Comparison of ENCODE assay signal across 10 mouse cellular contexts in the genomic region with DNA sequence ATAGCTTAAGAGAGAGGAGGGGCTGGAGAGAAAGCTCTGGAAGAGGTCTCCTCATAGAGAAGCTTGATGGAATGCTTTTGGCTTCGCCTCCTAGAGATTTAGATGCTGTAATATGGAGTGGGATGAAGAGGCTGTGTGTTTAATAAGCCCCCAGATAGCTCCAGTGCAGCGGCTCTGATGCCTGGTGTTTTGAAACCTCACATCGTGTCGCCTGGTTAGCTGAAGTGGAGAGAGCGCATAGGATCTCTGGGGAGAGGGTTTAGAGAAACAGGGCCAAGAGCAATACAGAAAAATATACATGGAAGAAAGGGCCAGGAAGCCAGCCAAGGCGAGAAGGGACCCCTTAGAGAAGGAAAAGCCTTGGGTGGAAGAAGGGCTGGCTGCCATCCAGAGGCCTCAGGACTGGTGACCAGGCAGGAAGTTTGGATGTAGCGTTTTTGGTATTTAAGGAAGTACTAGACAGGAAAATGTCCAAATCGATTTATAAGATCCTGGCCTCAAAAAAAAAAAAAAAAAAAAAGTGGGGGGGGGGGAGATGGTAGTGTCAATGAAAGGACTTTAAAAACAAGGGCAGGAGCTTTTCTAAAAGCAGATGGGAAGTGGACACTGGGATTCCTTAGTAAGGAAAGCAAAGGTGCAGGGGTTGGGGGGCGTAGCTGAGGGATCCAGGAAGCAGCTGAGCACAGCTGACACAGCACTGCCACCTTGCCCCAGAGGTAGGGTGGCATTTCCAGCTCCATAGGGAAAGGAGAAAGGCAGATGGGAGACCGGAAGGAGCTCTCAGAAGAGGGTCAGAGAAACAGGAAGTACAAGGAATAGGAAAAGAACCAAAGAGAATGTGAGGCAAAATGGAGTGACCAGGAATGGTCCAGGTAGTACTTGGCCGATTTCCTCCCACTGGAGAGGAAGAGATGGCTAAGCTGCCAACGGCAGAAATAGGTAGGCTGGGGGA. TPM values are rescaled to one million over a fixed set of nuclear protein-coding genes. Genes with fewer than 3 reads are reported as not detected.
DNase-seq lines count a peak whose midpoint lies in the region; ATAC-seq and TF ChIP-seq lines count a peak whose summit lies in the region.
"Had no signal": no experiment of that assay in that cellular context is flagged by ENCODE, and none has a peak within 500 bp of the region (broad histone marks: within the 10 kb centered on the region; RNA-seq: fewer than 3 reads in every experiment).

No protein-coding gene starts in this region.

- TF ChIP-seq EP300 in heart, postnatal 0 days (IDR thresholded peaks at IDR 0.05; ENCODE audit: low read depth), result no peak

- peak; percentile 47 for DNase-seq in kidney, adult 11 months
- DNase-seq in kidney, adult 18-20 months, result no peak
- DNase-seq in heart, postnatal 0 days (ENCODE audit: low spot score), result no peak
- DNase-seq in kidney, postnatal 4 days, result peak; percentile 82 to 87
- DNase-seq in forebrain, embryonic 11.5 days (ENCODE audit: low spot score), result no peak
- no peak for DNase-seq in urinary bladder, postnatal 25 days (ENCODE audit: low spot score)

- no peak overlapping the region for H3K4me3 ChIP-seq in heart, postnatal 0 days (ENCODE audit: low read depth, low read length)
- no peak overlapping the region for H3K4me3 ChIP-seq in liver, embryonic 12.5 days
- no peak overlapping the region for H3K4me3 ChIP-seq in forebrain, embryonic 11.5 days (ENCODE audit: low read depth, low read length)
- H3K4me3 ChIP-seq: embryonic facial prominence, embryonic 13.5 days; megakaryocyte, embryonic 14.5 days had no signal

- 55% methylated on average over 12 of the region's 12 CpGs for WGBS in heart, postnatal 0 days
- 54% methylated on average over 12 of the region's 12 CpGs for WGBS in liver, embryonic 12.5 days (ENCODE audit: insufficient replicate concordance)
- WGBS in forebrain, embryonic 11.5 days, result 85% methylated on average over 12 of the region's 12 CpGs

- ATAC-seq in granulocyte monocyte progenitor cell, adult 5-6 weeks (replicated peaks; ENCODE audit: poor library complexity, severe bottlenecking), result peak; percentile 44; the same call in 1 of the 2 replicates
- ATAC-seq in heart, postnatal 0 days (ENCODE audit: insufficient read depth, low read depth), result no peak
- no peak for ATAC-seq in liver, embryonic 12.5 days
- no peak for ATAC-seq in forebrain, embryonic 11.5 days (replicated peaks; ENCODE audit: low FRiP score)

- no peak overlapping the region for H3K4me2 ChIP-seq in heart, postnatal 0 days (ENCODE audit: low read depth, low read length)
- no peak overlapping the region for H3K4me2 ChIP-seq in liver, embryonic 12.5 days
- H3K4me2 ChIP-seq in forebrain, embryonic 11.5 days (ENCODE audit: low read depth, low read length, severe bottlenecking), result no peak overlapping the region
- H3K4me2 ChIP-seq: embryonic facial prominence, embryonic 13.5 days had no signal

- 0 out of 2 replicates have a peak, but pooled peaks cover 3% of the 10 kb centered on the region for H3K4me1 ChIP-seq in heart, postnatal 0 days (ENCODE audit: control insufficient read depth, insufficient read depth)
- H3K4me1 ChIP-seq in liver, embryonic 12.5 days, result no peaks in the 10 kb centered on the region
- no peaks in the 10 kb centered on the region for H3K4me1 ChIP-seq in forebrain, embryonic 11.5 days (replicated peaks; ENCODE audit: control insufficient read depth, insufficient read depth, low read length)

- H3K9ac ChIP-seq in heart, postnatal 0 days (replicated peaks; ENCODE audit: low read depth, low read length), result no peak overlapping the region
- H3K9ac ChIP-seq in liver, embryonic 12.5 days, result no peak overlapping the region
- no peak overlapping the region for H3K9ac ChIP-seq in forebrain, embryonic 11.5 days (ENCODE audit: low read length)
- H3K9ac ChIP-seq: embryonic facial prominence, embryonic 13.5 days had no signal

- H3K36me3 ChIP-seq in heart, postnatal 0 days (replicated peaks; ENCODE audit: control insufficient read depth, insufficient read depth, low read length), result no peaks in the 10 kb centered on the region
- no peaks in the 10 kb centered on the region for H3K36me3 ChIP-seq in liver, embryonic 12.5 days
- H3K36me3 ChIP-seq in forebrain, embryonic 11.5 days (ENCODE audit: control insufficient read depth, insufficient read depth, low read length), result no peaks in the 10 kb centered on the region; the same call in 1 of the 2 replicates

- H3K27me3 ChIP-seq in heart, postnatal 0 days (ENCODE audit: control insufficient read depth, insufficient read depth, low read length), result no peaks in the 10 kb centered on the region
- H3K27me3 ChIP-seq in liver, embryonic 12.5 days (replicated peaks), result peaks cover 10% of the 10 kb centered on the region
- H3K27me3 ChIP-seq in forebrain, embryonic 11.5 days (ENCODE audit: control insufficient read depth, insufficient read depth, low read length), result no peaks in the 10 kb centered on the region
- H3K27me3 ChIP-seq: embryonic facial prominence, embryonic 13.5 days had no signal

- H3K27ac ChIP-seq in heart, postnatal 0 days (ENCODE audit: low read depth), result 0 out of 2 replicates have a peak overlapping the region, but pooled peaks have one; percentile 8
- no peak overlapping the region for H3K27ac ChIP-seq in liver, embryonic 12.5 days
- no peak overlapping the region for H3K27ac ChIP-seq in forebrain, embryonic 11.5 days (ENCODE audit: low read depth, low read length)
- H3K27ac ChIP-seq: embryonic facial prominence, embryonic 13.5 days had no signal

- no peak for TF ChIP-seq CTCF in heart, postnatal 0 days (IDR thresholded peaks at IDR 0.05; ENCODE audit: low read depth)

- no peaks in the 10 kb centered on the region for H3K9me3 ChIP-seq in heart, postnatal 0 days (replicated peaks; ENCODE audit: control insufficient read depth, low read length)
- H3K9me3 ChIP-seq in liver, embryonic 12.5 days (replicated peaks), result no peaks in the 10 kb centered on the region
- H3K9me3 ChIP-seq in forebrain, embryonic 11.5 days (ENCODE audit: control insufficient read depth, low read length), result no peaks in the 10 kb centered on the region
- H3K9me3 ChIP-seq: embryonic facial prominence, embryonic 13.5 days; megakaryocyte, embryonic 14.5 days had no signal

RNA-seq across cellular contexts. Expression of gene Plekhg4, which starts 11.0 kb away (rescaled TPM):
- total RNA-seq in granulocyte monocyte progenitor cell, adult 5-6 weeks (2014; fragmentation: Nextera tagmentation), result 0.47 TPM in 1 of 2 replicates, not detected in the other
- total RNA-seq in granulocyte monocyte progenitor cell, adult 5-6 weeks (2017), result 0.09 TPM in 1 of 2 replicates, not detected in the other
- not detected in 2 replicates for total RNA-seq in heart, postnatal 0 days (2014; rRNA removed; ENCODE audit: low replicate concordance)
- polyA plus RNA-seq in heart, postnatal 0 days (2015; fragmentation: Nextera tagmentation; extraction: Ambion mirVana), result 0.03 and 0.08 TPM in 2 replicates
- polyA plus RNA-seq in liver, embryonic 12.5 days (2016; fragmentation: Nextera tagmentation; extraction: Ambion mirVana), result not detected in 2 replicates
- polyA plus RNA-seq in forebrain, embryonic 11.5 days (2014; fragmentation: Nextera tagmentation; extraction: Ambion mirVana), result 1.3 and 1.5 TPM in 2 replicates

RNA-seq across cellular contexts. Expression of gene Slc9a5, which starts 13.4 kb away (rescaled TPM):
- total RNA-seq in granulocyte monocyte progenitor cell, adult 5-6 weeks (2014; fragmentation: Nextera tagmentation), result 0.82 and 3.8 TPM in 2 replicates
- 0.41 and 0.73 TPM in 2 replicates for total RNA-seq in granulocyte monocyte progenitor cell, adult 5-6 weeks (2017)
- total RNA-seq in heart, postnatal 0 days (2014; rRNA removed; ENCODE audit: low replicate concordance), result 1.2 and 3.9 TPM in 2 replicates
- 0.27 and 0.41 TPM in 2 replicates for polyA plus RNA-seq in heart, postnatal 0 days (2015; fragmentation: Nextera tagmentation; extraction: Ambion mirVana)
- polyA plus RNA-seq in liver, embryonic 12.5 days (2016; fragmentation: Nextera tagmentation; extraction: Ambion mirVana), result 0.42 and 0.48 TPM in 2 replicates
- 5.8 and 7.7 TPM in 2 replicates for polyA plus RNA-seq in forebrain, embryonic 11.5 days (2014; fragmentation: Nextera tagmentation; extraction: Ambion mirVana)

RNA-seq across cellular contexts. Expression of gene Fhod1, which starts 14.3 kb away (rescaled TPM):
- total RNA-seq in granulocyte monocyte progenitor cell, adult 5-6 weeks (2014; fragmentation: Nextera tagmentation), result 7.0 and 12.9 TPM in 2 replicates
- total RNA-seq in granulocyte monocyte progenitor cell, adult 5-6 weeks (2017), result 2.5 and 2.6 TPM in 2 replicates
- total RNA-seq in heart, postnatal 0 days (2014; rRNA removed; ENCODE audit: low replicate concordance), result 6.4 and 6.9 TPM in 2 replicates
- polyA plus RNA-seq in heart, postnatal 0 days (2015; fragmentation: Nextera tagmentation; extraction: Ambion mirVana), result 0.70 and 0.72 TPM in 2 replicates
- polyA plus RNA-seq in liver, embryonic 12.5 days (2016; fragmentation: Nextera tagmentation; extraction: Ambion mirVana), result 1.2 and 1.4 TPM in 2 replicates
- polyA plus RNA-seq in forebrain, embryonic 11.5 days (2014; fragmentation: Nextera tagmentation; extraction: Ambion mirVana), result 2.2 and 2.5 TPM in 2 replicates

RNA-seq across cellular contexts. Expression of gene Tmem208, which starts 35.9 kb away (rescaled TPM):
- 82.8 and 106 TPM in 2 replicates for total RNA-seq in granulocyte monocyte progenitor cell, adult 5-6 weeks (2014; fragmentation: Nextera tagmentation)
- 37.1 and 64.8 TPM in 2 replicates for total RNA-seq in granulocyte monocyte progenitor cell, adult 5-6 weeks (2017)
- 69.3 and 81.0 TPM in 2 replicates for total RNA-seq in heart, postnatal 0 days (2014; rRNA removed; ENCODE audit: low replicate concordance)
- polyA plus RNA-seq in heart, postnatal 0 days (2015; fragmentation: Nextera tagmentation; extraction: Ambion mirVana), result 66.2 and 68.9 TPM in 2 replicates
- 106 and 109 TPM in 2 replicates for polyA plus RNA-seq in liver, embryonic 12.5 days (2016; fragmentation: Nextera tagmentation; extraction: Ambion mirVana)
- polyA plus RNA-seq in forebrain, embryonic 11.5 days (2014; fragmentation: Nextera tagmentation; extraction: Ambion mirVana), result 80.7 and 85.0 TPM in 2 replicates

RNA-seq across cellular contexts. Expression of gene Lrrc29, which starts 35.9 kb away (rescaled TPM):
- 5.2 and 5.3 TPM in 2 replicates for total RNA-seq in granulocyte monocyte progenitor cell, adult 5-6 weeks (2014; fragmentation: Nextera tagmentation)
- 2.0 and 2.3 TPM in 2 replicates for total RNA-seq in granulocyte monocyte progenitor cell, adult 5-6 weeks (2017)
- 4.0 and 5.8 TPM in 2 replicates for total RNA-seq in heart, postnatal 0 days (2014; rRNA removed; ENCODE audit: low replicate concordance)
- polyA plus RNA-seq in heart, postnatal 0 days (2015; fragmentation: Nextera tagmentation; extraction: Ambion mirVana), result 1.1 and 1.5 TPM in 2 replicates
- 9.9 and 10.0 TPM in 2 replicates for polyA plus RNA-seq in liver, embryonic 12.5 days (2016; fragmentation: Nextera tagmentation; extraction: Ambion mirVana)
- polyA plus RNA-seq in forebrain, embryonic 11.5 days (2014; fragmentation: Nextera tagmentation; extraction: Ambion mirVana), result 2.0 TPM in 2 replicates

Comparison
In these comparisons a context has a peak if more than half of its experiments do, and no peak if none do; other contexts are left out.
1. DNase-seq: peak in kidney, adult 11 months (single experiment) and kidney, postnatal 4 days (2 of 2); none in kidney, adult 18-20 months (single experiment), heart, postnatal 0 days (single experiment), forebrain, embryonic 11.5 days (single experiment) and urinary bladder, postnatal 25 days (single experiment).